Mouse (Mus musculus): Measurements from ENCODE around the gene 3425401B19Rik. TPM values are rescaled to one million over a fixed set of nuclear protein-coding genes. Genes with fewer than 3 reads are reported as not detected.

The 3425401B19Rik gene
- total and polyA plus RNA-seq, 3 experiments, result 0.04 to 0.67 (median 0.05) TPM

GRCm38 (mm10) chr14:32682536-32682935 lies 2.6 kb downstream of the 3425401B19Rik start:
- dilution Hi-C loops (cut with MboI; ENCODE audit: extremely low pct_ligation_motif_present, extremely low pct_unique_long_range_greater_than_20kb, low sequenced_read_pairs), result no loop called here
- no peak overlapping the region for H3K4me2 ChIP-seq (ENCODE audit: insufficient read depth, low read depth, poor library complexity, severe bottlenecking)
- H3K36me3 ChIP-seq (replicated peaks in 1 of 2; ENCODE audit: control insufficient read depth in 1 of 2, insufficient read depth in 1 of 2, low read length in 1 of 2), result no peaks in the 10 kb centered on the region
- no peaks in the 10 kb centered on the region for H3K9me3 ChIP-seq (replicated peaks; ENCODE audit: low read length)
- H3K4me3 ChIP-seq (replicated peaks in 1 of 3; ENCODE audit: low read depth in 2 of 3, low read length in 2 of 3, poor library complexity in 1 of 3), result peak overlapping the region in 1 of 3 experiments; percentile 55
- H3K4me1 ChIP-seq (ENCODE audit: control insufficient read depth in 1 of 2, insufficient read depth in 2 of 2), result peaks cover 21 to 65% of the 10 kb centered on the region in 2 experiments
- TF ChIP-seq GABPA (IDR thresholded peaks at IDR 0.05; ENCODE audit: insufficient replicate concordance, low read depth, low read length) (no peak), TCF12 (IDR thresholded peaks at IDR 0.05; ENCODE audit: low read depth, low read length) (no peak), ZMIZ1 (IDR thresholded peaks at IDR 0.05; ENCODE audit: low read depth, low read length) (no peak), BHLHE40 (IDR thresholded peaks at IDR 0.05; ENCODE audit: low read depth, low read length) (no peak), PAX5 (IDR thresholded peaks at IDR 0.05; ENCODE audit: low read length) (no peak), HCFC1 (IDR thresholded peaks at IDR 0.05; ENCODE audit: low read depth, low read length) (no peak), RAD21 (IDR thresholded peaks at IDR 0.05; ENCODE audit: low read depth, low read length) (no peak), CHD2 (IDR thresholded peaks at IDR 0.05; ENCODE audit: low read length) (no peak), KAT2A (IDR thresholded peaks at IDR 0.05; ENCODE audit: insufficient replicate concordance, low read length) (no peak), CTCF (conservative IDR thresholded peaks at IDR 0.05 in 1 of 2, IDR thresholded peaks at IDR 0.05 in 1 of 2; ENCODE audit: low read depth in 2 of 2, low read length in 2 of 2) (no peak), USF1 (IDR thresholded peaks at IDR 0.05; ENCODE audit: low read depth, low read length) (no peak), POLR2A (IDR thresholded peaks at IDR 0.05; ENCODE audit: low read depth, low read length) (no peak), USF2 (conservative IDR thresholded peaks at IDR 0.05; ENCODE audit: low read depth, low read length) (no peak), E2F4 (IDR thresholded peaks at IDR 0.05; ENCODE audit: insufficient replicate concordance, low read depth, low read length) (no peak), ZNF384 (IDR thresholded peaks at IDR 0.05; ENCODE audit: low read depth, low read length) (no peak), MYC (IDR thresholded peaks at IDR 0.05; ENCODE audit: low read depth, low read length) (no peak), TBP (conservative IDR thresholded peaks at IDR 0.05; ENCODE audit: low read depth, low read length) (no peak)
- no peak overlapping the region for H3K27ac ChIP-seq (ENCODE audit: insufficient read depth, low read depth)
- DNase-seq (ENCODE audit: extremely low read depth), result peak; percentile 17
- H3K9ac ChIP-seq (ENCODE audit: insufficient read depth, low read depth), result peak overlapping the region; percentile 54; the same call in 1 of the 2 replicates
- in situ Hi-C loops (cut with MboI; ENCODE audit: low pct_ligation_motif_present, low pct_unique_long_range_greater_than_20kb, low sequenced_read_pairs), result no loop called here
- no peaks in the 10 kb centered on the region for H3K79me2 ChIP-seq (replicated peaks; ENCODE audit: control insufficient read depth, extremely low read depth, insufficient read depth, poor library complexity, severe bottlenecking)
- no peaks in the 10 kb centered on the region for H3K27me3 ChIP-seq (replicated peaks)

DNA sequence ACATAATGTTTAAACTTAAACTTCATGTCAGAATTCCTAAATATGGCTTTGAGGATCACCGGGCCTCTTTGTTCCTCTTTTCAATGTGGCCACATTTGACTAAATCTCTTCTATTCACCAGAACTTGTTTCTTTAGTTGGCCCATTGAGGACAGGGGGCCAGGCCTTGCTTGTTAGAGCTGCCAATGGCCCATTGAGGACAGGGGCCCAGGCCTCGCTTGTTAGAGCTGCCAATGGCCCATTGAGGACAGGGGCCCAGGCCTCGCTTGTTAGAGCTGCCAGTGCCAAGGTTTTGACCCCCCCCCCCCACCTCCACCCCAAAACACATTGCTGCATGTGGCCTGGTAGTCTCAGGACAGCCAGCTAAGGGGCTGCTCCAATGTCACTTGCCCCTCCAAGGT lies 3.5 kb downstream of the 3425401B19Rik start:
- H3K4me3 ChIP-seq (replicated peaks in 1 of 3; ENCODE audit: low read depth in 2 of 3, low read length in 2 of 3, poor library complexity in 1 of 3), result no peak overlapping the region
- dilution Hi-C loops (cut with MboI; ENCODE audit: extremely low pct_ligation_motif_present, extremely low pct_unique_long_range_greater_than_20kb, low sequenced_read_pairs) (no loop called here), in situ Hi-C loops (cut with MboI; ENCODE audit: low pct_ligation_motif_present, low pct_unique_long_range_greater_than_20kb, low sequenced_read_pairs) (no loop called here)
- no peaks in the 10 kb centered on the region for H3K79me2 ChIP-seq (replicated peaks; ENCODE audit: control insufficient read depth, extremely low read depth, insufficient read depth, poor library complexity, severe bottlenecking)
- H3K4me1 ChIP-seq (ENCODE audit: control insufficient read depth in 1 of 2, insufficient read depth in 2 of 2), result peaks cover 21 to 65% of the 10 kb centered on the region in 2 experiments
- DNase-seq (ENCODE audit: extremely low read depth), result no peak
- no peak overlapping the region for H3K9ac ChIP-seq (ENCODE audit: insufficient read depth, low read depth)
- H3K27ac ChIP-seq (ENCODE audit: insufficient read depth, low read depth), result no peak overlapping the region
- no peak for TF ChIP-seq ZC3H11A (IDR thresholded peaks at IDR 0.05; ENCODE audit: low read depth, low read length)
- no peak for TF ChIP-seq RAD21 (IDR thresholded peaks at IDR 0.05; ENCODE audit: low read depth, low read length)
- no peak for TF ChIP-seq JUND (conservative IDR thresholded peaks at IDR 0.05; ENCODE audit: low read depth, low read length)
- no peak for TF ChIP-seq TBP (conservative IDR thresholded peaks at IDR 0.05; ENCODE audit: low read depth, low read length)
- TF ChIP-seq MYC (IDR thresholded peaks at IDR 0.05; ENCODE audit: low read depth, low read length), result no peak
- no peak for TF ChIP-seq MEF2A (IDR thresholded peaks at IDR 0.05; ENCODE audit: borderline replicate concordance, low read depth, low read length)
- TF ChIP-seq USF1 (IDR thresholded peaks at IDR 0.05; ENCODE audit: low read depth, low read length), result no peak
- no peaks in the 10 kb centered on the region for H3K27me3 ChIP-seq (replicated peaks)
- no peaks in the 10 kb centered on the region for H3K9me3 ChIP-seq (replicated peaks; ENCODE audit: low read length)
- no peaks in the 10 kb centered on the region for H3K36me3 ChIP-seq (replicated peaks in 1 of 2; ENCODE audit: control insufficient read depth in 1 of 2, insufficient read depth in 1 of 2, low read length in 1 of 2)
- H3K4me2 ChIP-seq (ENCODE audit: insufficient read depth, low read depth, poor library complexity, severe bottlenecking), result no peak overlapping the region

Data from CH12.LX (cell line).